Mouse (Mus musculus) hematopoietic stem cell, adult 5-6 weeks (primary cell): Measurements from ENCODE around the gene St6galnac1. TPM values are rescaled to one million over a fixed set of nuclear protein-coding genes. Genes with fewer than 3 reads are reported as not detected.
"Not testable (repeated sequence)": the region's sequence is repeated elsewhere in the genome, so short reads cannot be mapped to it uniquely, and the experiment has no call there.

Experiments used
- ATAC-seq, 2 experiments: fragments of 125-278 bp in 1 of 2; replicated peaks in 1 of 2; 2 replicates each; pipeline ENCODE4 v1.8.0; 2016 to 2017; ENCODE audit warnings: inconsistent platforms in 2 of 2, mild to moderate bottlenecking in 2 of 2, moderate number of reproducible peaks in 2 of 2, low read depth in 1 of 2, moderate TSS enrichment in 1 of 2; ENCODE audit not compliant: low FRiP score in 2 of 2, poor library complexity in 2 of 2, severe bottlenecking in 2 of 2, insufficient read depth in 1 of 2, low TSS enrichment in 1 of 2
- total RNA-seq: library from RNA; stranded (forward); fragments of 172-1452, 232-1000 nt; gene quantifications from 2 replicates; pipeline ENCODE4 v1.2.3, GENCODE M21; 2017

St6galnac1 gene
- total RNA-seq, 1 experiment from 2014 or later = not detected

- ATAC-seq = no peak
These were observed 25.6 kb downstream of the St6galnac1 start for GRCm38 (mm10) chr11:116749733-116750132.

GRCm38 (mm10) chr11:116748692-116749091 lies 26.6 kb downstream of the St6galnac1 start:
- ATAC-seq = not testable (repeated sequence)

- ATAC-seq = not testable (repeated sequence)
These were observed 28.5 kb downstream of the St6galnac1 start for GRCm38 (mm10) chr11:116746822-116747221.

- ATAC-seq = not testable (repeated sequence)
These were observed 29.9 kb downstream of the St6galnac1 start for GRCm38 (mm10) chr11:116745457-116745856.

GRCm38 (mm10) chr11:116738411-116738810 lies 36.9 kb downstream of the St6galnac1 start:
- no peak for ATAC-seq

- ATAC-seq = no peak
These were observed 42.8 kb downstream of the St6galnac1 start for GRCm38 (mm10) chr11:116732536-116732935.

- ATAC-seq = not testable (repeated sequence)
These were observed 44.2 kb downstream of the St6galnac1 start for GRCm38 (mm10) chr11:116731060-116731580.

GRCm38 (mm10) chr11:116729276-116730008 lies 45.9 kb downstream of the St6galnac1 start:
- no peak for ATAC-seq

GRCm38 (mm10) chr11:116726156-116726555 lies 49.2 kb downstream of the St6galnac1 start:
- ATAC-seq = no peak

GRCm38 (mm10) chr11:116725031-116725948 lies 50.0 kb downstream of the St6galnac1 start:
- no peak for ATAC-seq

- no peak for ATAC-seq
These were observed 52.2 kb downstream of the St6galnac1 start for GRCm38 (mm10) chr11:116723064-116723463.

- no peak for ATAC-seq
These were observed 53.6 kb downstream of the St6galnac1 start for GRCm38 (mm10) chr11:116721548-116722271.

GRCm38 (mm10) chr11:116720319-116720865 lies 54.9 kb downstream of the St6galnac1 start:
- no peak for ATAC-seq

Other genes with a start within 250 kb of the St6galnac1 start
- 3.3 and 19.6 TPM in 2 replicates for gene Sphk1, start 244.6 kb downstream of the St6galnac1 start, total RNA-seq
- gene Ube2o, start 194.1 kb downstream of the St6galnac1 start, total RNA-seq = 8.4 and 8.9 TPM in 2 replicates
- gene Aanat, start 189.1 kb downstream of the St6galnac1 start, total RNA-seq = not detected in 2 replicates
- 3.5 and 5.6 TPM in 2 replicates for gene Rhbdf2, start 148.5 kb downstream of the St6galnac1 start, total RNA-seq
- 1.6 TPM in 1 of 2 replicates, not detected in the other for gene Prcd, start 122.0 kb downstream of the St6galnac1 start, total RNA-seq
- gene Cygb, start 121.2 kb downstream of the St6galnac1 start, total RNA-seq = not detected in 2 replicates
- 1.2 TPM in 1 of 2 replicates, not detected in the other for gene Mxra7, start 52.5 kb upstream of the St6galnac1 start, total RNA-seq
- 43.4 and 62.1 TPM in 2 replicates for gene Mettl23, start 67.8 kb upstream of the St6galnac1 start, total RNA-seq
- 53.8 and 62.7 TPM in 2 replicates for gene Jmjd6, start 67.9 kb upstream of the St6galnac1 start, total RNA-seq
- 9.7 and 22.0 TPM in 2 replicates for gene Mfsd11, start 76.9 kb upstream of the St6galnac1 start, total RNA-seq
- 370 and 573 TPM in 2 replicates for gene Srsf2, start 77.6 kb upstream of the St6galnac1 start, total RNA-seq
- not detected in 2 replicates for gene Mgat5b, start 143.4 kb upstream of the St6galnac1 start, total RNA-seq